Mouse (Mus musculus): ENCODE data around the gene Vps26a.

The Vps26a gene

DNA sequence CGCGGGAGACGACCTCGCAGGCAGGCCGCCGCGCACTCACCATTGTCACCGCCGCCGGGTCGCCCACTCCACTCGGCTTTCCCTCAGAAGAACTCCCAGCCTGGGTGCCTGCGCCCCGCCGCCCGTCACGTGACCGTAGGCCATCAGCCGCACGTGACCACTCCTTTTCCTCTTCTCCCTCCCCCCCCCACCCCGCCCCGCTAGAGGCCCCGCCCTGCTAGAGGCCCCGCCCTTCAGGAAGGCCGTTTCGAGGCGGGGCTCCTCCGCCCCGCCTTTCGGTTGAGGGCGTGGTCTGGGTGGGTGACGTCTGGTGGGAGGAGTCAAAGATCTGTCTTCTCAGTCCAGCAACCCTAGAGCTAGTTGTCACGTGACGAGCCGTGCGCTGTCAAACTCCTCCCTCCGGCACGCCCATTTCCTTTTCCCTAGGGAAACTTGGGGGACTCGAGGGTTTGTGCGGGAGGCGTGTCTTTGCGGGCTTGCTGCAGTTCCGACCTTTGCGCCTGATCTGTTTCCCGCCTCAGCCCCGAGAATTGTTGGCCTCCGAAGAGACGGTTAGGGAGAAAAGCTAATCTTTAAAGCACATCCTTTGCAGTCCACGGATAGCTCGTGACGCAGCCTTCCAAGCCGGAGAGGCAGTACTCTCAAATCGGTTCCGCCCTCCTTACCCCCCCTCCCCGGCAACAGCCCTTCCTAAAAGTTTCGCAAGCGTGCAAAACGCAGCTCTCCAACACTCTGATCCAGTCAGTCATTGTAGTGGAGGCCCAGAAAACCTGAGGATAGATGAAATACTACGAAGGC lies at the start of gene Vps26a:
Vps26a (minus strand) TSS at position 188 of the 798 bp plus-strand sequence.
- DNase-seq, result peak; percentile 98

- no peak for DNase-seq
These were observed 47.9 kb upstream of the Vps26a start for GRCm38 (mm10) chr10:62534509-62534908.

DNA sequence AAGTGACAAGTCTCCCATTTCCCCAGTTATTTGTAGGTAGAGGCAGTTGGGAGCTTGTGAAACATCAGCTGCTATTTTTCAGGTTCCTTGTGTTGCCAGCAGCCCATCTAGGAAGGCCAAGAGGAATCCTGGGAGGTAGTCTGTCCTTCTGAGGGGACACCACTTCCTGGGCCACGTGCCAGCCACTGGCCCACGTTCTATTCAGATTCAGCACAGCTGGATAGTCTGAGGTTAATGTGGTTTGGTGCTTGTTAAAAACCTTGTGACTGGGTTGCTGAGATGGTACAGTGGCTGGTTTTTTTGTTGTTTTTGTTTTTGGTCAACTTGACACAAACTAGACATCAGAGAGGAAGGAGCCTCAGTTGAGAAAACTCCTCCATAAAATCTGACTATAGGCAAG lies 46.2 kb upstream of the Vps26a start:
- no peak for DNase-seq

- no peak for DNase-seq
These were observed 43.6 kb upstream of the Vps26a start for GRCm38 (mm10) chr10:62530183-62530582.

DNA sequence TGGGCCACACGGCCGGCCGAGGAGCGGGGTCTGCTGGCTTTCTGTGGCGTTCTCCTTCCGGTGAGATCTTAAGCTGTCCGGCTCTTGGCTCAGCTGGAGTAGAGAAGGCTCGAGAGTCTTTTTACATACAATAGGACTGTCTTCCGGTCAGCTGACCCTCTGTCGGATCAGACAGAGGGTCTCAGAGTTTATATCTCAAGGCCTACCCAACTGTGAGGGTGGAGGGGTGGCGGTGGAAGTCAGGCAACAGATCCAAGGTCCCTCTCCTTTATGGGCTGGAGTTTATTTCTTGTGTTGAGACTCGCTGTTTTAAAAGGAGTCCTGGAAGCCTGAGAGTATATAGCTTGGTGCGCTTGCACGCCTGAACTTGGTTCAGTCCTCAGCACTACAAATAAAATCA lies 40.7 kb upstream of the Vps26a start, which contains the start of gene Srgn:
Srgn (minus strand) TSS at position 101 of the 400 bp plus-strand sequence.
- no peak for DNase-seq

DNA sequence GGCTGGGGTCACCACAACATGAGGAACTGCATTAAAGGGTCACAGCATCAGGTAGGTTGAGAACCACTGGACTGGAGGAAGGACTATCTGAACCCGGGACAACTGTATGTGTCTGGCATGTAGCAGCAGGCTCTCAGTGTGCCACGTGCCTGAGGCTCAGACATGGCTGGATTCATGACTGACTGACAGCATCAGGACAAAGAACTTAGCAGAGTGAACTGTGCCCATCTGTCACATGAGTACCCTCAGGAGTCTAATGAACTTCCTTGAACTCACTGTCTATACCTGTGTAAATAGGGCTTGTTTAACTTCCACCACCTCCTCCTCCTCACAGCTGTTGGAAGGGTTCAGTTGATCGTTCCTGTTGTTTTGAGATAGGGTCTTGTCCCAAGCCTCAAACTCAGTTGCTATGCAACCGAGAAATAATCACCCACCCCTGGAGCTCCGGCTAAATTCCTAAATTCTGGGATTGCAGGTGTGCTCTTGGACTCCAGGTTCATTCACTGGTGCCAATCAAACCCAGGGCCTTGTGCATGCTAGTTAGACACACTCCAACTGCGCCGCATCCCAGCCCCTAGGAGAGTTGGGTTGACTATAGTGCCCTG lies 35.8 kb upstream of the Vps26a start:
- DNase-seq, result no peak

DNA sequence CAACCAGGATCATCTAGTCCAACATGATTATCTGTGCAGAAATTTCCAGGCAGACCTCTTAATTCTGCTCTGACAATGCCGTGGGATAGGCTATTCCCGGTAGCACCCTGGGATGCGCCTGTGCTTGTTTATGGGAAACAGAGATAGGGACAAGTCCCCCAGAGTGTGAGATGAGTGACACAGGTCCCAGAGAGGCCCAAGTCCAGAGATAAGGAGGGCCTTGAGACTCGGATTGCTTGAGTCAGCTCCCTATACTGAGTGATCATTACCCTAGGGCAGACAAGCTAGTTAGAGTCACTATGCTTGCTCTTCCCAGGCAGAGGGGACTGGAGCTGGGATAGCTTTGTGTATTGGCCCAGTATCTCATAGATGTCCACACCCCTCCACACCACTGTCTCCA lies 35.2 kb upstream of the Vps26a start:
- DNase-seq, result no peak

DNA sequence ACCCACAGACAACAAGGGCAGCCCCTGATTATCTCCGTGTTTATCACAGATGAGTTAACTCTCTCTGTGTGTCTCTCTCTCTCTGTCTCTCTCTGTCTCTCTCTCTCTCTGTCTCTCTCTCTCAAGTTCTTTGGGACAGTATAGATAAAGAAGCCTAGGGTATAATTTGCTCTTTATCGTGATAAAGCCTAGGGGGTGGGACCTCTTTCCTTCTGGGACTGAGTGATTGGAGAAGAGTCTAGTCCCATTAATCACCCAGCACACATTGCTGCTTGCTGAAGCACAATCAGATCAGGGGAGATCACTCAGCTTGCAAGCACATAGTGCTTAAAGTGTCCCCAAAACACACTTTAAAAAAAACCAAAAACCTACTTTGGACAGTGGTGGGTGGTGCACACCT lies 34.3 kb upstream of the Vps26a start:
- no peak for DNase-seq

- no peak for DNase-seq
These were observed 30.9 kb upstream of the Vps26a start for GRCm38 (mm10) chr10:62517511-62517910.

- DNase-seq, result no peak
These were observed 26.2 kb upstream of the Vps26a start for GRCm38 (mm10) chr10:62512855-62513254.

DNA sequence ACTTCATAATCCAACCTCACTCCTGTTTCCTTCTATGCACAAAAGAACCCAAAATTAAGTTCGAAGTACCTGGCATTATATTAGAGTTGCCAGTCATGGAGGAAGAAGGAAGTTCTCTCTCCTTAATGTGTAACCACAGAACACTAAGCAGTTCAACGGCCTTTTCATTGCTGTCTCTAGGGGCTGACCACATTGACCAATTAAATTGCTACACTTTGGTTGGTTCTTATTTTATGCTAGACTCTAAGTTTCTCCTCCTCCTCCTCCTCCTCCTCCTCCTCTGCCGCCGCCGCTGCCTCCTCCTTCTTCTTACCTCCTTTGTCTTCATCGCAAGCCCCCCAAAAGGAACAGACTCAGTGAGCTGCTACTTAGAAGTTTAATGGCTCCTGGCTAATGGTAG lies 24.9 kb upstream of the Vps26a start:
- no peak for DNase-seq

GRCm38 (mm10) chr10:62509032-62509656 lies 22.5 kb upstream of the Vps26a start:
- DNase-seq, result no peak

DNA sequence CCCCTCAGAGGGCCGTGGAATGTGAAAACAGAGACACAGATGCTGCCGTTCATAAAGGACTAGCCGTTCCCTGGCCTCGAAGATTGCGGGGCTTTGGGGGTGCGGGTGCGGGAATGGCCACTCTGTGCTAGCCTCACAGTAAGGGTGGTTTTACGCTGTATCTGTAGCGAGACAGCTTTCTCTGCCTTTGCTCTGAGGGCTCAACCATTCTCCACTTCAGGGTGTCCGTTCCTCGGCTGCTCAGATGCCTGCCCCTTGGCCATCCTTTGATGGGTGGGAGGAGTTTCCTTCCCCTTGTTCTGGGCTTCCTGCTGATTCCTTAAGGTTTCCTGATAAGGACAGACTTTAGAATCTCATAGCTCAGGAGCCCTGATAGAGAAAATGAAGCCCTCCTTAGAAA lies 21.9 kb upstream of the Vps26a start:
- no peak for DNase-seq

- no peak for DNase-seq
These were observed 21.1 kb upstream of the Vps26a start for GRCm38 (mm10) chr10:62507591-62508308.

DNA sequence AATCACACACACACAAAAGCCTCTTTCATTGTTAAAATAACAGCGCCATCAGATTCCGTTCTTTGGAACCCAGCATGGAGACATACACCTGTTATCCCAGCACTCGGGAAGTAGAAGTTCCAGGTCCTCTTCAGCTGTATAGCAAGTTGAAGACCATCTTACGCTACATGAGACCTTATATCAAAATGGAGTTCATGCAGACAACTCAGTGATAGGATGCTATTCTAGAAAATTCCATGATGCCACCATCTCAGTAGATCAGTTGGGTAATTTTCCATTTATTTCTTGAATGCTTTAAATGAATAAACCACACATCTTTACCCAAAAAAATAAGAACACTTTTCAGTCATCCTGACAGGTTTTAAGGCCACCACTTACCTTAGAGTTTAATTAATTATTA lies 20.5 kb upstream of the Vps26a start:
- no peak for DNase-seq

- no peak for DNase-seq
These were observed 19.5 kb upstream of the Vps26a start for GRCm38 (mm10) chr10:62506019-62506556.

GRCm38 (mm10) chr10:62505224-62505983 lies 18.8 kb upstream of the Vps26a start:
- DNase-seq, result no peak

GRCm38 (mm10) chr10:62503836-62504628 lies 17.4 kb upstream of the Vps26a start:
- DNase-seq, result no peak

- no peak for DNase-seq
These were observed 16.7 kb upstream of the Vps26a start for GRCm38 (mm10) chr10:62503353-62503752.

DNA sequence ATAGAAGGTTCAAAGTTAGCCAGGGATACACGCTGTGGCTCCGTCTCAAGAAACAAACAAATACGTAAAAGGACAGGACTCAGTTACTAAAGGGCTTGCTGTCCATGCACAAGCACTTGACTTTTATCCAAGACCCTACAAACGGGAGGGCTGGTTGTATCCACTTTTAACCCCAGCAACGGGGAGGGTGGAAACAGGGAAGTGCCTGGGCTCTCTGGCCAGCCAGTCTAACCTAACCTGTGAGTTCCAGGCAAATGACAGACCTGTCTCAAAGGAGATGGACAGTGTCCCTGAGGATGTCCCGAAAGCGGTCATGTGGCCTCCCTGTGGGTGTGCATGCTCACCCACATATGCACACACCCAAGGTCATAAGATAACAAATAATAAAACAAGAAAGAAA lies 15.3 kb upstream of the Vps26a start:
- DNase-seq, result no peak

GRCm38 (mm10) chr10:62500916-62501615 lies 14.5 kb upstream of the Vps26a start:
- DNase-seq, result no peak

Measured in cerebellum, adult 11-12 months (tissue).